Mouse (Mus musculus): ENCODE measurements around the gene Adamts2.
A peak's percentile ranks its signal among the peaks of the same experiment; 100 is the strongest.

Gene Adamts2

DNA sequence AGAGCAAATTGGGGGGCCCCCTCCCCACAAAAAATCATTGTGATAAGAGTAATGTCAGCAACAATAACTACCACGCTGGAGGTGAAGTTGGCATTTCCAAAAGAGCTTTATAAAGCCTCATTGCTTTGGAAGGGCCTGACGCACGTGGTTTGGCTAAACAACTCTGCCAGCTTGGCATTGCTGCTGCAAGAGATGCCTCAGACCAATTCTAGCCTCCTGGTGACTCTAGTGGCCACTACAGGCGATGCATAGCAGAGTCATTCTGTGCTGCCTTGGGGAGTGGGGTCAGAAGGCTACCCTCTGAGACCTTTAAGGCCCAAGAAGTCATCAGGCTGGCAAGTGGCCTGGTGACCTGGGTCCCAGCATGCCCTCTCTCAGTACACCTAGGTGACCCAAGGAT is 132.2 kb downstream of the Adamts2 start:
- no peak for DNase-seq (ENCODE audit: low read depth)

DNA sequence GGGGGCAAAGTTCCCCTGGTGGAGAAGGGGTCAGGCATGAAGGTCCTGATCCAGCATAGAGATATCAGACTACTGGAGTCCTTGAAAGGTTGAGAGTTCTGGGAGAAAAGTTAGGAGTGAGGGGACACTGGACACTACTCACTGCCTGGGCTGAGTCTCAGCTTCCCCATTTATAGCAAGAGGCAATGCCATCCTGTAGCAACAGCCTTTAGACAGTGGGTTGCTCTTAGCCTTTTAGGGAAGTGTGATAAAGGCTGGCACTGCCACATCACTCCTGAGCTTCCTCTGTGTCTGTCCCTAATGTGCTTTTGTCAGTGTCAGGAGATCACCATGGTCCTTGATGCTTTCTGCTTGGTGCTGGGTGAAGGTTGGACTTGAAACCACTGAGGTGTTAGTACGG is 134.7 kb downstream of the Adamts2 start:
- DNase-seq (ENCODE audit: low read depth): no peak

DNA sequence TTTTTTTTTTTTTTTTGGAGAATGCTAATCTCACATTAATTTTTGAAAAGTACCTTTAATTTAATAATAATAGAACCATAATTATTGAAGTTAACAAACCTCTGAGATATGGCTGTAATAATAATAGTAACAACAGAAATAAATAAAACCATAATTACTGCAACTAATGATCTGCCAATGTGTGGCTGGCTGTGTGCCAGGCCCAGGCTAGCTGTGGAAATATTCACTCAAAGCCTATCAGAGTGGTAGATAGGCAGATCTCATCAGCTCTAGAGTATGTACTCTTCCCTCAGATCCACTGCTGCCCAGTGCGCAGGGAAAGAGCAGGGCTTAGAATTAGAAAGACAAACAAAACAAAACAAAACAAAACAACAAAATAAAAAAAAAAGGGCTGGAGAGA is 136.6 kb downstream of the Adamts2 start:
- DNase-seq (ENCODE audit: low read depth): no peak

DNA sequence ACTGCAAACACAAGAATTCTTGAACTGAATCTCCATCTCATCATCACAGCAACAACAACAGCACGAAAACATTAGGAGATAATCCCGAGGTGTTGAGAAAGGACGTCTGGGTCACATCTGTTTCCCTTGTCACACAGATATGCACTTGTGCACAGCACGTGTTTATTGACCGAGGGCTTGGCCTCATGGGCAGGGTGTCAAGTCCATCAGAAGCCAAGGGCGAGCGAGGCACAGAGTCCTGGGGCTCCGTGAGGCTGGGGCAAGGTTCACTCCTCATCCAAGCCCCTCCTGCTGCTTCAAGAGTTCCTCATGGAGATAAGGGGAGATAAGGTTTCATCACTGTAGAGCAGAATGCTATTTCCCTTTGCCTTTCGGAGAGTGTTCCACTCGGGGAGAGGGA is 137.6 kb downstream of the Adamts2 start:
- DNase-seq (ENCODE audit: low read depth): no peak

DNA sequence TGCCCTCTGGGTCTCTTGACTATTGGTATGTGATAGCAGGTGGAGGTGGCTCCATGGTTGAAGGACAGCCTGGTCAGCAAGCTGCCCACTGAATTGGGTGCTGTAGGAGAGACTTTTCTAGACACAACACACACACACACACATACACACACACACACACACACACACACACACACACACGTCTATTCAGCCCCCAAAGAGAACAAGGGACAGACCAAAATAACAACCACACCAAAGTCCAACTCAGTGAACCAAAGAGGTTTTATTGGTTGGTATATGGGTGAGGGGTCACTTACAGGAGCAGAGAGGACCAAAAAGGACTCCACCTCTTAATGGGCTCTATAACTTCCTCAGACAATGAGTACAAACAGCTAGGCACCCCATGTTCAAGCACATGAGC is 140.3 kb downstream of the Adamts2 start:
- no peak for DNase-seq (ENCODE audit: low read depth)

DNA sequence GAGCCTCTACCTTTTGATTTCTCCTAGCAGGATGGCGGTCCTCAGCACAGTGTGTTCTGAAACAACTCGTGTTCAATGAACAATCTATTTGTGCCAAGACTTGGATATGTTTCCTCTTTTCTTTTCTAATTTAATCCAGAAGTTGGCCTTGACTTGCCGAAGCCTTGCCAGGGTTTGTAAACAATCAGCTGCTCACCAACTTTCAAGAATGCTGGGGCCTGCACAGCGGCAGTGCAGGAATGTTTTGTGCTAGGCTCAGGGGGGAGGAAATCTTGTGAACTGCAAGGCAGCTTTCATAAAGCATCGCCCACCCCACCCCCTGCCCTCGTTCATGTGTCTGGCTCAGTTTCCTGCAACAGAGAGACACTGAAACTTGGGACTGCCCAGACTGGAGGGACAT is 143.1 kb downstream of the Adamts2 start:
- DNase-seq (ENCODE audit: low read depth): no peak

DNA sequence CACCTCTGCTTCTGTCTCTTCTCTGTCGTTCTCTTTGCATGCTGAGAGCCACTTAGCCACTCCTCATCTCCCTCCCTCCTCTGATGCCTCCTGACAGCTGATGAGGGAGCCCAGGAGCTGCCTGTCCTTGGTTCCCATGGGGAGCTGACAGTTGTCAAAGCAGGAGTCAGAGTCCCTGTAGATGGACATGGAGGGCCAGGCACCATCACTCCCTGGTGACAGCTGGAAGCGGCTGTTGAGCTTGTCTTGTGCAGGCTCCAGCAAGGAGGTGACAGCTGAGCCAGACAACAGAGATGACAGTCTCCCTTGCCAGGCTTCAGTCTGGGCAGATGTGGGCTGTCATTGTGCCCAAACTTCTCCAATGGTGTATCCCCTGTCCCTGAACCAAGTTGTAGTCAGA is 144.6 kb downstream of the Adamts2 start:
- DNase-seq (ENCODE audit: low read depth): no peak

DNA sequence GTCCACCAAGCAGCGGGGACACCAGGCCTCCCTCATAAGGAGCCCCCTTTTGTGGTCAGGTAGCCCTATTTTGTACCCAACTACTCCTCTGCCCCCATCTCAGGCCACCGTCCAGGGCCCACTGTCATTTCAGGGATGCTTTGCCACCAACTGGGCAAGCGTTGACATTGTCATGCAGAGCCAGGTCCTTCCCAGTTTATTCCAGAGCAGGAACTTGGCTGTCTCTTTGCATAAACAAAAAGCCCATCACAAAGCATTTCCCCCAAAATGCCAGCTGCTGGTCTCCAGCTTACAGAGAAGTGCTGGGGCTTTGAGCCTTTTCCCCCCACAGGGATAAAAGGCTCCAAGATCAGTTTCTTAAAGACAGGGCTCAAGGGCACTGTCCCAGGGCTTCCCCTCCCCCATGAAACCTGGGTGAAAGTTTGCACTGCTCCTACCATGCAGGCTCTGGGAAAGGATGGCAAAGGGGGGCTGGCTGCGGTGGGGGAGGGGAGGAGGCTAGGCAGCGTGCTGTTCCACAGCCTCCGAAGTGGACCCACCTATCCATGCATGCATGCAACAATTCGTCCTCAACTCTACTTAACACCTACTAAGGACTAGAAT is 149.2 kb downstream of the Adamts2 start:
- DNase-seq (ENCODE audit: low read depth): no peak

DNA sequence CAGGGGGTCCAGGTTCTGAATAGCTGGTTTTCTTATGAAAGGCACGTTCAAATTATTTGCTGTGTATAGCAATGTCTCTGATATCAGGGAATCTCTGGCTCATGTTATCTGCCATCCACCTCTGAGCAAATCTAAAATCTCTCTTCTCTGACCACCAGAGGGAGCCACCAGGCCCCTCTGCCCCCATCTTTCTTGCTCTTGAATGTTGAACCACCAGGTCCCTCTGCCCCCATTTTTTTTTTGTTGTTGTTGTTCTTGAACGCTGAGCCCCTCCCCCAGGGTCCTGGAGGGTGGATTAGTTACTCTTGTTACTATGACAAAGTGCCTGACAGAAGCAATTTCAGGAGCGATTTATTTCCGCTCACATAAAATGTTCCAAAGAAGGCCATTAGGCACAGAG is 155.9 kb downstream of the Adamts2 start:
- peak; percentile 7 for DNase-seq (ENCODE audit: low read depth)

DNA sequence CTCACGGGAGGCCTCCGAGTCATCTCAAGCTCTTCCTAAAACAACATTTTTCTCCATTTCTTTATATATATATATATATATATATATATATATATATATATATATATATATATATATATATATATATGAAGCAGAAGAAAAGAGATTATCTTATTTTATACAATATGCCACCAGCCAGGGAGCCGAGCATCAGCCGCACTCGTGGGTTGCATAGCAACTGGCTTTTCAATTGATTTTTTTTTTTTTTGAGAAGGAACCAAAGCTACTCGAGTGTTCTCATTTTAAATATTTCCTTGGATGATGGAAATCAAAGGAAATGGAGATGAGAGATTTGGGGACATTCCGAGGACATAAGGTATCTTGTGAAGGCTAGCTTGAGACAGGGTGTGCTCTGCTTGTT is 164.6 kb downstream of the Adamts2 start:
- no peak for DNase-seq (ENCODE audit: low read depth)

DNA sequence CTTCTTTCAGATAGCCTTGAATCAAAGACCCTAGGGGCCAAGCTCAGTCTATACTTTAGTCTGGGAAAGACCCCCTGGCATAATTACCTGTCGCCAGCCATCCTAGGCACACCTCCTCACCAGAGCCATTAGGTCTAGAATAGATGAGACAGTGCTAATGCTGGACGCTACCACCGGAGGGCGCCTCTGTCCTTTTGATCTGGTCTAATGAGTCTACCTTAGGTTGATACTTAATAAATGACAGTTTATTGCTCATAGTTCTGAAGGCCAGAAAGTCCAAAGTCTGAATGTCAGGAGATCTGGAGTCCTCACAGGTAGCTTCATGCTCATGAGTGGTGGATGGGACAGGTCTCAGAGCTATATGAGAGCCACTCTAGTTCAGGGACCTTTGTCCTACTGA is 165.2 kb downstream of the Adamts2 start:
- peak; percentile 47 for DNase-seq (ENCODE audit: low read depth)

DNA sequence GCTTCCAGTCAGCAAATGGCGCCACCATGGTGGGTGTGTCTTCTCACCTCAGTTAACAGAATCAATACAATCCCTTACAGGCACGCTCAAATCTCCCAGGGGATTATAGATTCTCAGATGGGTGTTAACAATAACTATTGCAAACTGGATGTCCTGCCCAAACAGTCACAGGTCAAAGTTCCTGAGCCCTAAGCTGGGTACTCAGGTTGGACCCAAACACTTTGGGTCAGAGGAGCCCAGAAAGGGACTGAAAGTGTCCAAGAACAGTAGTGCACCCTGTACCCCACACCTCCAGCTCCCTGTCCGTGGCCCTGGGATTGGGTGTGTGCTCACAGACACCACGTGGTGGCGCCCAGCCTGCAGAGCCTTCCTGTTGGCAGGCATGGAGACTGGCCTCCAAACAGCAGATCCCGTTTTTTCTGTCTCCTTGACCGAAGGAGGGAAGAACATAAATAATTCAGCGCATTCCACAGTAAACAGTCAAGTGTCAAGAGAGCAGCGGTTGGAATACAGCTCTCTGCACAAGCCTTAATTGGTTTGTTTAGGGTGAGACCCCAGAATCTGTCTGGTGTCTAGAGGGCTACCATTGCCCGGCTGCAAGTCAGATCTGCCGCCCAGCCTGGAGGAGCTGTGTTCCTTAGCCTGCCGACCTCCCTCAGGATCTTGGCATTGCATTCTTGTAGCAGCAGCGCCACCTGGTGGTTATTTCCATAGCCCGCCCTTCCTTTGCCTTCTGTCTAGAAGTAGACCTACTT is 167.3 kb downstream of the Adamts2 start:
- DNase-seq (ENCODE audit: low read depth): peak; percentile 73

DNA sequence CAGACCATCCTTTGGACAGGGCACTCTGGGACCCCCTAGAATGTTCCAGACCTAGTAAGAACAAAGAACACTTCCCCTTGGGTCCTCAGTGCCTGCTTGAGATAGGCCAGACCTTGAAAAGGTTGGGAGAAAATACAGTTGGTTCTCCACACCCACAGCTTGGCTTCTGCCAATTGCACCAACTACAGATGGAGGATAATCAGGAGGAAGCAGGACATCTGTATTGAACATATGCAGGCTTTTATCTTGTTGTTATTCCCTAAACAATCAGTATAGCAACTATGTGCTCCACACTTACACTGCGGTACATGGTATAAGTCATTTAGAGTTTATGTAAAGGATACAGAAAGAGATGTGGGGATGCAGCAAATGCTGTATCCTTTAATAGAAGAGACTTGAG is 169.1 kb downstream of the Adamts2 start:
- DNase-seq (ENCODE audit: low read depth): no peak

DNA sequence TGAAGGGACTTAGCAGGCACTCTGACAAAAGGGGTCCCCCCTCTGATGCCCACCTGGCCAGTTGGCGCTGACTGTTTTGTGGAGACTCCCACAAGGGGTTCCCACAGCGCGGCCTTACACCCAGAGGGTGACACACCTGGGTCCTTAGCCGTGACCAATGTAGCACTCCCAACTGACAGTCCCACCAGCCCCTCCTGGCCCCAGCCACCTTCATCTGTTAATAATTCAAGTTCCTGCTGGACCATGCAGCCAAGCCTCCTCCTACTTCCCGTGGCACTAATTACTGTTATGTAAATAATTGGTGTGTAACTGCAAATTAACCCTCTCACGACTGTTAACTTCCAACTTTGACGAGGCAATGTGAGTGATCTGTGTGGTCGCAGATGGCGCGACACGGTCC is 195.8 kb downstream of the Adamts2 start:
- no peak for DNase-seq (ENCODE audit: low read depth)

DNA sequence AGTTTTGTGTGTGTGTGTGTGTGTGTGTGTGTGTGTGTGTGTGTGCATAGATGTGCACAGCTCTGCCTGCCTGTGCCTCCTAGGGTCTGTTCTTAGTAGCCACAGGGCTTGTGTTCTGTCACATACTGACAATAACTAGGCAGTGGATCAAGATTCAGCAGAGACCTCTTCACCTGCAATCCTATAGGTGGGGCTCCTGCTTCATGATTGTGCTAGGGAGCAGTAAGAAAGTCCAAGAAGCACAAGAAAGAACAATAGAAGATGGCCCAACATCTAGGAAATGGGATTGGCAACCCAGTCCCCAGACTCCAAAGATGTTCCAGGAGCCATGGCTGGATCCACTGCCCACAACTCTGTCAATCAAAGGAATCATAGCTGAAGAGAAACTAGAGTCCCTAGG is 197.0 kb downstream of the Adamts2 start:
- peak; percentile 57 for DNase-seq (ENCODE audit: low read depth)

DNA sequence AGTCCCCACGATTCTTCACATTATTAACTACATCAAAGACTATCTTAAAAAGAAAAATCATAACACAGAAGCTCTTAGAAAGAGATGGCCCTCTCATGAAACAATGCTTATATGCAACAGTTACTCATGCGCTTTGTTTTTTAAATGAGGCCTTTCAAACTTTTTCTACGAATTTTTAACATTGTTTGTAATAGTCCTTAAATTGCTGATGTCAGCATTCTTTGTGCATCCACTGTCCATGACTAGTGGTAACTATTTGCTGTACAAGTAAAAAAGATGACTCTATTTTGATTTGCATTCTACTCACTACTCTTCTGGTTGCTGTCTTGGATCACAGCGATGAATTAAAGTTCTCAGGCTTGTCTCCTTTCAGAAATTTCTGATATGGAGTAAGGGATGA is 212.3 kb downstream of the Adamts2 start:
- no peak for DNase-seq (ENCODE audit: low read depth)

DNA sequence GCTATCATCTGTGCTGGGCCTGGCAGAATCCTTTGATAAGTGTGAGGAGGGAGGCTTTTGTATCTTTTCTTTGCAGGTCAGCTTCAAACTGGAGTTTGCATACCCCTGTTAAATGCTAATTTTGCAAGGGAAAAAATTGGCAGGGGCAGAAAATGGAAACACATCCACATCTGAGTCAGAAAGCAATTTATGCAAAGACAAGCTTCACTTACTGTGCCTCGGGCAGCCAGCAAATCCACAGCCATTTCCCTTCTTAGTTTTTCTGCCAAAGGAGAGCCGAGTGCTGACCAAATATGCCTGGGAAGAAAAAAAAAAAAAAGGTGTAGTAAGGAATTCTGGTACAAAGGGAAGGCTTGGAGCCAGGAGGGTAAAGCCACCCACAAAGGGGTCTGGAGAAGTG is 224.3 kb downstream of the Adamts2 start:
- DNase-seq (ENCODE audit: low read depth): no peak

DNA sequence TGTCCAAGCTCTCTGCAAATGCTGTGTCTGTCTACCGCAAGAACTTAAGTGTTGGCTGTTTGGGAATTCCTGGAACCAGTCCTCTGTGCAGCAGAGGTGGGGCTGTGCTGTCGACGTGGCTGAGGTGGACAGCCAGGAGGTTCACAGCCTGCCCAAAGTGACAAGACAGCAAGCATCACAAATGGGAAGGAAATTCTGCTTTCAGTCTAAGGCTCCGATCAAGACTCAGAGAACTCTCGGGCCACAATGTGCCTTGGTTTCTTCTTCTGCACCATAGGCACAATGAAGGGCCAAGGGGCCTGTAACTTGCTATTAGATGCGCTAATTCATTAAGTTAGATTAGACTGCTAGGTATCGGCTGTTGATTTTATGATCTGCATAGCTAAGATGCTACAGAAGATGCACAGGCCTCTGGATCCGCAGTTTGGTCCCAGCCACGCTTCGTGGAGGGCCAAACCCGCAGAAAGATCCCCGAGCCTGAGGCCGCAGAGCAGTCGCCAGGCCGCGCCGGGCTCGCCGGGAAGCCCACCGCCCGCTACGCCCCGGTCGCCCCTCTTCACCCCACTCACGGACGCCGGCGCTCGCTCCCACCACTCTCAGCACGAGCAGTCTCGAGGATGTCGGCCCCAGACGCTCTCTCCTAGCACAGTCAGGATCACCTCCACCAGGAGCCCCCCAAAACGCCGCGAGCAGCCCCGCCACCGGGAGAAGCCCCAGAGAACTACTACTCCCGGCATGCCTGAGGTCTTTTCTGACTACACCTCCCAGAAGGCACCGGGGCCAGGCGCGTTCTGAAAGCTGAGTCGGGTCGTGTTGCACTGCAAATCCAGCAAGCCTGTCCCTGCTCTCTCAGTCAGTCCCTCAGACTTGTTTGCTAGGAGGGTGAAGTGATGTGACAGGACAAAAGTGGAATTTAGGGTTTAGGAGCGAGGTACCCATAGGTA is 225.4 kb downstream of the Adamts2 start, which contains the start of gene Zfp354c:
TSS of gene Zfp354c (minus strand) at position 715 of the 944 bp plus-strand sequence.
- DNase-seq (ENCODE audit: low read depth): peak; percentile 80

DNA sequence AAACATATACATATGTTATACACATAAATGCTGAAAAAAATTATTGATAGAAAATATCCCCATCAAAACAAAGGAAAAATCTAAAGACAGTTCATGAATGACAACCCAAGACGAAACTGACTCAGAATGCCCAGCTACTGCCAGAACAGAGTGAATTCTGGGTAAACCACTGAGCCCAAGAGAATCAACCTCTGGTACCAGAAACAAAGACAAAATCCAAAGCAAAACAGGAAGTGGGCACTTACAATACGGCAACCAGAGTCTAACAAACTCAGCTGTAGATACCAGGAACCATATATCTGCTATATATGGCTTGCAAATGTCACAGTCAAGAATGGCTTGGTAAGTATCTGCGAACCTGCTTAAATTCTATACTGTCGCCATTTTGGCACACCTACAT is 233.8 kb downstream of the Adamts2 start:
- DNase-seq (ENCODE audit: low read depth): peak; percentile 85

DNA sequence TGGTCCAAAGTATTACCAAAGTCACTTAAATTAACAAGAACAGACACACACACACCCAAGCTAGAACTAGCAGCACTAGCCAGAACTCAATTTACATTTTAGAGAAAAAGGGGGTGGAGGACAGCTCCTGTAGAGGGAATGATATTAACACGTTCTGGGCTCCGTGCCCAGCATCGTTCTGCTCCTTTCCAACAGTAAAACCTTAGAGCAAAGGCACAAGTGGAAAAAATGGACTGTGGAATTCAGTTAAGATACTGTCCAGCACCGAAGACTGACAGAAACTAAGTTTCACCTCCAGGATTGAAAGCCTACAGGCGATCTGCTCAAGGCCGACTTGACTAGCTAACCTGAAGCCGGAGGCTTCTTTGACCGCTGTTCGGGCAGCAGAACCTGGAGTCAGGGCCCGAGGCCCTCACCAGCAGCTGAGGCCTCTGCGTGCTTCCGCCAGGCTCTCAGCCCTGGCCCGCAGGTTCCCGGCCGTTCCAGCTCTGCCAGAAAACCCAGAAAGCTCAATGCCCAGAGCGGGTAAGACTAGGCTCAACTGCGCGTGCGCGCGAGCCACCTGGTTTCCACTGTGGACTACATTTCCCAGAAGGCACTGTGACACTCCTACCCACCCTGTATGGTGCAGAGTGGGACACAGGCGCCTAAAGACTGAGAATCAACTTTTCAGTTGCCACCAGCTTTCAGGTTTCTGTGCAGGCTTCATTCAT is 239.3 kb downstream of the Adamts2 start, which contains the start of gene Zfp879:
TSS of gene Zfp879 (minus strand) at position 530 of the 713 bp plus-strand sequence.
- DNase-seq (ENCODE audit: low read depth): peak; percentile 91

DNA sequence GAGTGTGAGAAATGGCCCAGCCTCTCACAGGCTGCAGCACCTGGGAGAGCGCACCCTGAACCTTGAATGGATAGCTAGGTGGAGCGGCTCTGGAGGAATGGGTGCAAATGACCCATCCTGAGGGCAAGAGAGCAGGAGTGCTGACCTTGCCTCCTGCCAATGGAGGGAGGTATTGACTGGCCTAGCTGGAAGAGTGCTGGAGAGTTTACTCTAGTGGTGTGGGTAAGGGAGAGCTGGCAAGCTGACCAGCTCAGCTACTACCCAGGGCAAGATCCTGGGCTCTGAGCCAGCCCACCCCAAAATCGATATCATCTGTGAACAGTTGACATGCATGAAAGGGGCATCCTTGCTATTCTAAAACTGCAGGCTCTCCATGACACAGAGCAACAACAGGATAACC is 244.1 kb downstream of the Adamts2 start:
- no peak for DNase-seq (ENCODE audit: low read depth)

DNA sequence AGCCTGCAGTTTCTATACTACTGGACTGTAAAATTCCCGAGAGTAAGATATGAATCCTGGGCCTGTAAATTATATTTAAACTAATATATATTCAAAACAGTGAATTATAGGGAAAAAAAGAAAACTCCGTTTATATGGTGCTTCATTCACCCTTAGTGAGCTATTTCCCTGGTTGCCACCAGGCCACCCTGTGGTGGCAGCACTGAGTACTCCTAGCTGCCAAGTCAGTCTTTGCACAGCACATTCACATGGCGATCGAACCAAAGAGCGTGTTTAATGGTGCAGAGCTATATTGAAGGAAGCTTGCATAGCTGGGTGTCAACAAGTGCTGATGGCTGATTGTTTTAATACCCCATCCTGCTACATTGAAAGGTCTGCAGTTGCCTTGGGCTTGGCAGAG is 245.2 kb downstream of the Adamts2 start:
- DNase-seq (ENCODE audit: low read depth): peak; percentile 31

All from naive thymus-derived CD4-positive, alpha-beta T cell, adult 2 months (primary cell).